Comparison of ENCODE assay signal across 19 mouse cellular contexts in genomic region chr6:103381030-103381429, GRCm38 (mm10).
A peak's percentile ranks its signal among the peaks of the same experiment; 100 is the strongest.
DNase-seq lines count a peak whose midpoint lies in the region; ATAC-seq lines count a peak whose summit lies in the region.
"Had no signal": no experiment of that assay in that cellular context is flagged by ENCODE, and none has a peak within 500 bp of the region (broad histone marks: within the 10 kb centered on the region; RNA-seq: fewer than 3 reads in every experiment).

No protein-coding gene starts in this region.

- H3K4me1 ChIP-seq in midbrain, embryonic 11.5 days (ENCODE audit: control insufficient read depth, insufficient read depth, low read length) = no peaks in the 10 kb centered on the region; the same call in 1 of the 2 replicates
- peaks cover 23% of the 10 kb centered on the region for H3K4me1 ChIP-seq in midbrain, embryonic 10.5 days
- H3K4me1 ChIP-seq in forebrain, embryonic 12.5 days = peaks cover 5% of the 10 kb centered on the region
- peaks cover 9% of the 10 kb centered on the region; the same call in 1 of the 2 replicates for H3K4me1 ChIP-seq in hindbrain, embryonic 16.5 days (ENCODE audit: control insufficient read depth, insufficient read depth, low read depth, low read length)
- H3K4me1 ChIP-seq in neural tube, embryonic 15.5 days = peaks cover 27% of the 10 kb centered on the region
- H3K4me1 ChIP-seq in heart, embryonic 12.5 days (replicated peaks) = no peaks in the 10 kb centered on the region
- H3K4me1 ChIP-seq: embryonic facial prominence, embryonic 12.5 days; liver, embryonic 12.5 days; stomach, embryonic 15.5 days had no signal

- no peaks in the 10 kb centered on the region for H3K36me3 ChIP-seq in midbrain, embryonic 11.5 days (ENCODE audit: control insufficient read depth, insufficient read depth, low read length)
- H3K36me3 ChIP-seq in midbrain, embryonic 10.5 days = no peaks in the 10 kb centered on the region
- H3K36me3 ChIP-seq in forebrain, embryonic 12.5 days (replicated peaks) = no peaks in the 10 kb centered on the region
- H3K36me3 ChIP-seq in hindbrain, embryonic 16.5 days (ENCODE audit: control insufficient read depth, insufficient read depth, low read length) = no peaks in the 10 kb centered on the region
- H3K36me3 ChIP-seq in neural tube, embryonic 15.5 days = no peaks in the 10 kb centered on the region
- no peaks in the 10 kb centered on the region for H3K36me3 ChIP-seq in heart, embryonic 12.5 days
- H3K36me3 ChIP-seq: embryonic facial prominence, embryonic 12.5 days; liver, embryonic 12.5 days; neural tube, embryonic 12.5 days; stomach, embryonic 15.5 days had no signal

- no peak overlapping the region for H3K27ac ChIP-seq in midbrain, embryonic 11.5 days (ENCODE audit: low read depth, low read length)
- no peak overlapping the region for H3K27ac ChIP-seq in midbrain, embryonic 10.5 days (replicated peaks)
- no peak overlapping the region for H3K27ac ChIP-seq in forebrain, embryonic 12.5 days
- 0 out of 2 replicates have a peak overlapping the region, but pooled peaks have one; percentile 51 for H3K27ac ChIP-seq in hindbrain, embryonic 16.5 days (ENCODE audit: low read depth, low read length)
- 0 out of 2 replicates have a peak overlapping the region, but pooled peaks have one; percentile 28 for H3K27ac ChIP-seq in neural tube, embryonic 15.5 days (replicated peaks)
- no peak overlapping the region for H3K27ac ChIP-seq in heart, embryonic 12.5 days (ENCODE audit: poor library complexity, severe bottlenecking)
- H3K27ac ChIP-seq: embryonic facial prominence, embryonic 12.5 days; kidney, postnatal 0 days; liver, embryonic 12.5 days; neural tube, embryonic 12.5 days; stomach, embryonic 15.5 days had no signal

- ATAC-seq in midbrain, embryonic 11.5 days (ENCODE audit: low FRiP score) = 0 out of 2 replicates have a peak, but pooled peaks have one; percentile 10
- ATAC-seq in forebrain, embryonic 12.5 days (ENCODE audit: low FRiP score) = peak; percentile 44; the same call in 1 of the 2 replicates
- peak; percentile 69 for ATAC-seq in hindbrain, embryonic 16.5 days
- ATAC-seq in neural tube, embryonic 15.5 days (ENCODE audit: low FRiP score) = no peak
- ATAC-seq in heart, embryonic 12.5 days (ENCODE audit: insufficient number of reproducible peaks, low FRiP score) = no peak
- ATAC-seq: intestine, embryonic 16.5 days; liver, embryonic 12.5 days had no signal

- no peaks in the 10 kb centered on the region for H3K9me3 ChIP-seq in midbrain, embryonic 11.5 days (ENCODE audit: control insufficient read depth, low read length)
- no peaks in the 10 kb centered on the region for H3K9me3 ChIP-seq in midbrain, embryonic 10.5 days (replicated peaks)
- H3K9me3 ChIP-seq in forebrain, embryonic 12.5 days = no peaks in the 10 kb centered on the region
- H3K9me3 ChIP-seq in hindbrain, embryonic 16.5 days (ENCODE audit: control insufficient read depth, low read length) = no peaks in the 10 kb centered on the region
- H3K9me3 ChIP-seq in neural tube, embryonic 15.5 days (replicated peaks) = no peaks in the 10 kb centered on the region
- H3K9me3 ChIP-seq in heart, embryonic 12.5 days (replicated peaks) = no peaks in the 10 kb centered on the region
- H3K9me3 ChIP-seq: embryonic facial prominence, embryonic 12.5 days; liver, embryonic 12.5 days; neural tube, embryonic 12.5 days; stomach, embryonic 15.5 days had no signal

- no peak overlapping the region for H3K4me2 ChIP-seq in midbrain, embryonic 11.5 days
- H3K4me2 ChIP-seq in forebrain, embryonic 12.5 days = no peak overlapping the region
- H3K4me2 ChIP-seq in hindbrain, embryonic 16.5 days (ENCODE audit: low read length) = no peak overlapping the region
- no peak overlapping the region for H3K4me2 ChIP-seq in neural tube, embryonic 15.5 days
- no peak overlapping the region for H3K4me2 ChIP-seq in heart, embryonic 12.5 days
- H3K4me2 ChIP-seq: embryonic facial prominence, embryonic 12.5 days; liver, embryonic 12.5 days; neural tube, embryonic 12.5 days; stomach, embryonic 15.5 days had no signal

- no peak overlapping the region for H3K9ac ChIP-seq in midbrain, embryonic 11.5 days (ENCODE audit: low read length)
- H3K9ac ChIP-seq in forebrain, embryonic 12.5 days = no peak overlapping the region
- no peak overlapping the region for H3K9ac ChIP-seq in hindbrain, embryonic 16.5 days (ENCODE audit: low read depth, low read length)
- no peak overlapping the region for H3K9ac ChIP-seq in neural tube, embryonic 15.5 days (replicated peaks)
- no peak overlapping the region for H3K9ac ChIP-seq in heart, embryonic 12.5 days
- H3K9ac ChIP-seq: embryonic facial prominence, embryonic 12.5 days; liver, embryonic 12.5 days; neural tube, embryonic 12.5 days; stomach, embryonic 15.5 days had no signal

- no peak overlapping the region for H3K4me3 ChIP-seq in midbrain, embryonic 11.5 days (ENCODE audit: low read depth, low read length)
- H3K4me3 ChIP-seq in midbrain, embryonic 10.5 days = no peak overlapping the region
- no peak overlapping the region for H3K4me3 ChIP-seq in forebrain, embryonic 12.5 days (replicated peaks)
- no peak overlapping the region for H3K4me3 ChIP-seq in hindbrain, embryonic 16.5 days (ENCODE audit: low read length)
- no peak overlapping the region for H3K4me3 ChIP-seq in neural tube, embryonic 15.5 days (replicated peaks)
- no peak overlapping the region for H3K4me3 ChIP-seq in heart, embryonic 12.5 days
- H3K4me3 ChIP-seq: embryonic facial prominence, embryonic 12.5 days; liver, embryonic 12.5 days; neural tube, embryonic 12.5 days; stomach, embryonic 15.5 days had no signal

- WGBS in midbrain, embryonic 11.5 days = 43% methylated on average over 1 of the region's 1 CpGs
- 68% methylated on average over 1 of the region's 1 CpGs for WGBS in midbrain, embryonic 10.5 days
- WGBS in forebrain, embryonic 12.5 days = 20% methylated on average over 1 of the region's 1 CpGs
- WGBS in hindbrain, embryonic 16.5 days = 23% methylated on average over 1 of the region's 1 CpGs
- 6% methylated on average over 1 of the region's 1 CpGs for WGBS in neural tube, embryonic 15.5 days
- WGBS in heart, embryonic 12.5 days = 55% methylated on average over 1 of the region's 1 CpGs

- H3K27me3 ChIP-seq in midbrain, embryonic 11.5 days (ENCODE audit: control insufficient read depth, insufficient read depth, low read length) = no peaks in the 10 kb centered on the region
- no peaks in the 10 kb centered on the region for H3K27me3 ChIP-seq in midbrain, embryonic 10.5 days (ENCODE audit: low read depth, poor library complexity, severe bottlenecking)
- H3K27me3 ChIP-seq in forebrain, embryonic 12.5 days = no peaks in the 10 kb centered on the region
- H3K27me3 ChIP-seq in hindbrain, embryonic 16.5 days (replicated peaks; ENCODE audit: control insufficient read depth, insufficient read depth, low read length) = no peaks in the 10 kb centered on the region
- no peaks in the 10 kb centered on the region for H3K27me3 ChIP-seq in neural tube, embryonic 15.5 days (replicated peaks)
- no peaks in the 10 kb centered on the region for H3K27me3 ChIP-seq in heart, embryonic 12.5 days (replicated peaks)
- H3K27me3 ChIP-seq: embryonic facial prominence, embryonic 12.5 days; liver, embryonic 12.5 days; neural tube, embryonic 12.5 days; stomach, embryonic 15.5 days had no signal

- DNase-seq in midbrain, embryonic 11.5 days (ENCODE audit: low spot score, missing footprints) = no peak
- DNase-seq in midbrain, embryonic 10.5 days (ENCODE audit: low spot score) = no peak
- DNase-seq in gastrocnemius, adult 8-10 months (ENCODE audit: low spot score in 2 of 2) = no peak
- DNase-seq: adrenal gland, postnatal 36 days; gastrocnemius, postnatal 14 days; heart, postnatal 14 days; lung, postnatal 14 days; spleen, adult 18-20 months; thymus, postnatal 25 days had no signal

Comparison
In these comparisons a context has a peak if more than half of its experiments do, and no peak if none do; other contexts are left out.
1. ATAC-seq: peak in midbrain, embryonic 11.5 days (single experiment), forebrain, embryonic 12.5 days (single experiment) and hindbrain, embryonic 16.5 days (single experiment); none in neural tube, embryonic 15.5 days (single experiment) and heart, embryonic 12.5 days (single experiment).
2. H3K27ac ChIP-seq: peak in hindbrain, embryonic 16.5 days (single experiment) and neural tube, embryonic 15.5 days (single experiment); none in midbrain, embryonic 11.5 days (single experiment), midbrain, embryonic 10.5 days (single experiment), forebrain, embryonic 12.5 days (single experiment) and heart, embryonic 12.5 days (single experiment).